Mouse (Mus musculus): ENCODE data around the gene Ago1.

DNA sequence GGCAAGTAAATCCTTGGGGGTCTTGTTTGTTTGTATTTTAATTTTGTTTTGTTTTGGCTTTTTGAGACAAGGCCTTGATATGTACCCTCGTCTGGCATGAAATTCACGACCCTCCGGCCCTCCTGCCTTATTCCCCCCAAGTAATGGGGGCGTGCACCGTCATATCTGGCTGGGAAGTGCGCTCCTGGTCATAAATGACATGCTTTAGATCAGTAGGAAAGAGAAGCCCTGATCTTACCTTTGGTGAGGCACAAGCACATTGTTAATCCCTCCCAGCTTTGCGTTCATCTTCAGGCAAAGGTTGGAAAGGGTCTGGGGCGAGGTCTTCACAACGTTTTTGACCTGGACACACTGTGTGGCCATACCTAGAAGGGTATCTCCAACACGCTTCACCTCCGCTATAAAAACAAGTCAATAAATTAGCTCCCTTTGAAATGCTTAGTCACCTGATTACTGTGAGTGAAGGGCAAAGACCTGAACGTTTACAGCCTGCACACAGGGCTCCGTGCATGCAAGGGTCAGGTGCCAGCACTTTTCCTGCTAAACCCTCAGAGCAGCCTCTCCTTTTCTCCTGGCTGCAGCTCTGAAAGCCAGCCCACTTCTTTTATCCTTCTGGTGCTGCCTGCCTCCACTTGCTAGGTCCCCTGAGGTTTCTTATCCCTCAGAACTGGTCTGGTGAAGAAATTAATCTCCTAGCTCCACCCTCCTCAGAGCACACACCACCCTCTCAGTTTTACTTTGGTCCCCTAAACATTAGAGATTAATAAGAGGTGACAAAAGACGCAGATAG lies 39.9 kb upstream of the Ago1 start:
- TF ChIP-seq POLR2A (IDR thresholded peaks at IDR 0.05; ENCODE audit: borderline replicate concordance, insufficient read depth, low read length) (no peak), CTCF (IDR thresholded peaks at IDR 0.05; ENCODE audit: borderline replicate concordance, insufficient read depth, low read depth, low read length) (no peak)
